Mouse (Mus musculus): ENCODE measurements around the gene Olfr195. TPM values are rescaled to one million over a fixed set of nuclear protein-coding genes. Genes with fewer than 3 reads are reported as not detected.
"Not testable (repeated sequence)": the region's sequence is repeated elsewhere in the genome, so short reads cannot be mapped to it uniquely, and the experiment has no call there.

Olfr195 gene
- polyA plus RNA-seq (2012; ENCODE audit: insufficient read depth, insufficient read length, missing spikeins) = not detected in 2 replicates

DNA sequence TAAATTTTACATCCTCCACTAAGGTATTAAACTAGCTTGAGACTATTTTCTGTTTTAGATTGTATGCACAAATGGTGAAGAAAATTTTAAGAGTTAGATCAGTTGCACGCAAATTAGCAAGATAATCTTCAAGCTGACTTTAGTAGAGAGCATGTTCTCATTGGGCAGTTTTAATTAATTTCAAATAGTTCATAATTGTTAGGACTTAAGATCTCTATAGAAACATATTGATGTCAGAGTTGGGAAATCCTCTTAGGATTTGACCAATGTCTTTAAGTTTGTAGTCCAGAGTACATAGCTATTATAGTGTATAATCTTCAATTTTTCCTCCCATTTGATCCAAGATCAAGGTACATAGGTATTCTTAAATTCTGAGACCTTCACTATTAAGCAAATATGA, at the start of gene Olfr195:
Gene Olfr195 (plus strand): TSS at position 301 of the 400 bp plus-strand sequence.
- Histone ChIP-seq H3K27ac (ENCODE audit: insufficient read depth, low read depth, low read length) (no peak within 1 kb of the TSS), H3K4me3 (ENCODE audit: insufficient read depth, low read length) (no peak within 1 kb of the TSS), H3K4me1 (ENCODE audit: control insufficient read depth, insufficient read depth, low read length) (no peaks in the 10 kb centered on the region)
- TF ChIP-seq CTCF (IDR thresholded peaks at IDR 0.05; ENCODE audit: low read depth, low read length) (no peak), POLR2A (IDR thresholded peaks at IDR 0.05; ENCODE audit: borderline replicate concordance, low read depth, low read length) (no peak)

GRCm38 (mm10) chr16:59105312-59105711, 41.5 kb upstream of the Olfr195 start:
- Histone ChIP-seq H3K4me1 (ENCODE audit: control insufficient read depth, insufficient read depth, low read length) (no peaks in the 10 kb centered on the region), H3K27ac (ENCODE audit: insufficient read depth, low read depth, low read length) (no peak overlapping the region), H3K4me3 (ENCODE audit: insufficient read depth, low read length) (no peak overlapping the region)
- TF ChIP-seq CTCF (IDR thresholded peaks at IDR 0.05; ENCODE audit: low read depth, low read length) (no peak), POLR2A (IDR thresholded peaks at IDR 0.05; ENCODE audit: borderline replicate concordance, low read depth, low read length) (no peak)

- H3K4me3 ChIP-seq (ENCODE audit: insufficient read depth, low read length); H3K4me1 ChIP-seq (ENCODE audit: control insufficient read depth, insufficient read depth, low read length); H3K27ac ChIP-seq (ENCODE audit: insufficient read depth, low read depth, low read length): not testable (repeated sequence)
Observed at GRCm38 (mm10) chr16:59108522-59108921, 38.3 kb upstream of the Olfr195 start.

DNA sequence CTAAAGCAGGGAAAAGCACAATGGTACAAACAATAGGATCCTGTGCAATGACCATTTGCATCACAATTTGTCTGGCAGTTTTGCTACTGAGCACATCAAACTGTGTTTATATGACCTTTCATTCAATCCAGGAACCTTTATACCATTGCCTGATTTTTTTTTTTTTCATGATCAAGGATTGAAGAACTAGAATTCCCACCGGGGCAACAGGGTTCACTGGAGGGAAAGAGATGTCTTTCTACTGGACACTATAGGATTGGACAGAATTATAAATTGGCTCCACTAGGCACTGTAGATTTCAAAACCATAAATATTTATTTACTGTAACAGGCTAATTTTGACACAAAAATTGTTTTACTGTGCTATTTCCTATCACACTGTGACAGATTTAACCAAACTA, 35.1 kb upstream of the Olfr195 start, which contains the start of gene Olfr193:
Gene Olfr193 (minus strand): TSS at position 101 of the 400 bp plus-strand sequence.
- TF ChIP-seq POLR2A (IDR thresholded peaks at IDR 0.05; ENCODE audit: borderline replicate concordance, low read depth, low read length) = no peak
- no peak for TF ChIP-seq CTCF (IDR thresholded peaks at IDR 0.05; ENCODE audit: low read depth, low read length)
- H3K27ac ChIP-seq (ENCODE audit: insufficient read depth, low read depth, low read length) = no peak within 1 kb of the TSS
- no peak within 1 kb of the TSS for H3K4me3 ChIP-seq (ENCODE audit: insufficient read depth, low read length)
- H3K4me1 ChIP-seq (ENCODE audit: control insufficient read depth, insufficient read depth, low read length) = no peaks in the 10 kb centered on the region

GRCm38 (mm10) chr16:59120969-59121368, 25.9 kb upstream of the Olfr195 start, which contains the start of gene Olfr194:
Gene Olfr194 (minus strand): TSS chr16:59121069.
- H3K27ac ChIP-seq (ENCODE audit: insufficient read depth, low read depth, low read length) = no peak within 1 kb of the TSS
- H3K4me1 ChIP-seq (ENCODE audit: control insufficient read depth, insufficient read depth, low read length) = no peaks in the 10 kb centered on the region
- TF ChIP-seq POLR2A (IDR thresholded peaks at IDR 0.05; ENCODE audit: borderline replicate concordance, low read depth, low read length) = no peak
- TF ChIP-seq CTCF (IDR thresholded peaks at IDR 0.05; ENCODE audit: low read depth, low read length) = no peak
- no peak within 1 kb of the TSS for H3K4me3 ChIP-seq (ENCODE audit: insufficient read depth, low read length)

- H3K27ac ChIP-seq (ENCODE audit: insufficient read depth, low read depth, low read length) = no peak overlapping the region
- no peaks in the 10 kb centered on the region for H3K4me1 ChIP-seq (ENCODE audit: control insufficient read depth, insufficient read depth, low read length)
Observed at GRCm38 (mm10) chr16:59130740-59131139, 16.1 kb upstream of the Olfr195 start.

GRCm38 (mm10) chr16:59141105-59141504, 5.7 kb upstream of the Olfr195 start:
- Histone ChIP-seq H3K27ac (ENCODE audit: insufficient read depth, low read depth, low read length) (no peak overlapping the region), H3K4me3 (ENCODE audit: insufficient read depth, low read length) (no peak overlapping the region), H3K4me1 (ENCODE audit: control insufficient read depth, insufficient read depth, low read length) (no peaks in the 10 kb centered on the region)
- TF ChIP-seq POLR2A (IDR thresholded peaks at IDR 0.05; ENCODE audit: borderline replicate concordance, low read depth, low read length) = no peak
- no peak for TF ChIP-seq CTCF (IDR thresholded peaks at IDR 0.05; ENCODE audit: low read depth, low read length)

More at GRCm38 (mm10) chr16:59130740-59131139, 16.1 kb upstream of the Olfr195 start:
- H3K4me3 ChIP-seq (ENCODE audit: insufficient read depth, low read length) = no peak overlapping the region
- no peak for TF ChIP-seq POLR2A (IDR thresholded peaks at IDR 0.05; ENCODE audit: borderline replicate concordance, low read depth, low read length)
- TF ChIP-seq CTCF (IDR thresholded peaks at IDR 0.05; ENCODE audit: low read depth, low read length) = no peak

DNA sequence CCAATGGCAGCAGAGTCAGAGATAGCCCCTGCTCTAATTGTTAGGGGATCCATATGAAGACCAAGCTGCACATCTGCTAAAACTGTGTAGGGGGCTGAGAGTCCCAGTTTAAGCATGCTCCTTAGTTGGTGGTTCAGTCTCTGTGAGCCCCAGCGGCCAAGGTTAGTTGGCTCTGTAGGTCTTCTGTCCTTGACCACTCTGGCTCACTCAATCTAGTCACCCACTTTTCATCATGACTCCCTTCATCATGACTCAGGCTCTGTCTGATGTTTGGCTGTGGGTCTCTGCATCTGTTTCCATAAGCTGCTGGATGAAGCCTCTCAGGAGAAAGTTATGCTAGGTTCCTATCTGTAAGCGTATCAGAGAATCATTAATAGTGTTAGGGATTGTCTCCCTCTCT, 5.2 kb downstream of the Olfr195 start:
- TF ChIP-seq CTCF (IDR thresholded peaks at IDR 0.05; ENCODE audit: low read depth, low read length) = no peak
- TF ChIP-seq POLR2A (IDR thresholded peaks at IDR 0.05; ENCODE audit: borderline replicate concordance, low read depth, low read length) = no peak
- H3K4me3 ChIP-seq (ENCODE audit: insufficient read depth, low read length) = no peak overlapping the region
- H3K4me1 ChIP-seq (ENCODE audit: control insufficient read depth, insufficient read depth, low read length) = no peaks in the 10 kb centered on the region
- H3K27ac ChIP-seq (ENCODE audit: insufficient read depth, low read depth, low read length) = no peak overlapping the region

DNA sequence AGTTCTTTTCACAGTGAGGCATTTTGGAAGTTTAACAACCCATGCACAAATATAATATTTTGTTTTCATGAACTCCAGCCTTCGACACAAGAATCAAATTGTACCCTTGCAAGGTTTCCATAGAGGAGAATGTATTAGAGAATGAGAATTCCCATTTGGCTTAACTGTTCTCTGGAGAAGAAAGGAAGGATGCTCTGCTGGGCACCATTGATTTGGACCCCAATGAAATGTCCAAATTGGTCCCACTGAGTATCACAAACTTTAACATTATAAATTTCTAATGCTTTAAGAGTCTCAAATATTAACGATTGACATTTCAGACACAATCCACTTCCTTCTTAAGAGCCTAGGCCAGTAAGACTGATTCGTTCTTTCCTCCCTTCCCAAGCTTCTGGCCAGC, 23.5 kb downstream of the Olfr195 start, which contains the start of gene Olfr196:
Gene Olfr196 (minus strand): TSS at position 101 of the 400 bp plus-strand sequence.
- TF ChIP-seq POLR2A (IDR thresholded peaks at IDR 0.05; ENCODE audit: borderline replicate concordance, low read depth, low read length) (no peak), CTCF (IDR thresholded peaks at IDR 0.05; ENCODE audit: low read depth, low read length) (no peak)
- H3K27ac ChIP-seq (ENCODE audit: insufficient read depth, low read depth, low read length) = no peak within 1 kb of the TSS

More for the DNA sequence above, 23.5 kb downstream of the Olfr195 start, which contains the start of gene Olfr196:
- Histone ChIP-seq H3K4me3 (ENCODE audit: insufficient read depth, low read length) (no peak within 1 kb of the TSS), H3K4me1 (ENCODE audit: control insufficient read depth, insufficient read depth, low read length) (no peaks in the 10 kb centered on the region)

Other genes starting within 250 kb of the Olfr195 start
- not detected in 2 replicates for gene Olfr181, start 218.3 kb upstream of the Olfr195 start, polyA plus RNA-seq (2012; ENCODE audit: insufficient read depth, insufficient read length, missing spikeins)
- gene Olfr180, start 217.7 kb upstream of the Olfr195 start, polyA plus RNA-seq (2012; ENCODE audit: insufficient read depth, insufficient read length, missing spikeins) = not detected in 2 replicates
- gene Olfr183, start 151.7 kb upstream of the Olfr195 start, polyA plus RNA-seq (2012; ENCODE audit: insufficient read depth, insufficient read length, missing spikeins) = not detected in 2 replicates
- not detected in 2 replicates for gene Olfr186, start 116.8 kb upstream of the Olfr195 start, polyA plus RNA-seq (2012; ENCODE audit: insufficient read depth, insufficient read length, missing spikeins)
- not detected in 2 replicates for gene Olfr187, start 107.3 kb upstream of the Olfr195 start, polyA plus RNA-seq (2012; ENCODE audit: insufficient read depth, insufficient read length, missing spikeins)
- gene Olfr190, start 69.0 kb upstream of the Olfr195 start, polyA plus RNA-seq (2012; ENCODE audit: insufficient read depth, insufficient read length, missing spikeins) = 0.11 TPM in 1 of 2 replicates, not detected in the other
- not detected in 2 replicates for gene Olfr191, start 57.2 kb upstream of the Olfr195 start, polyA plus RNA-seq (2012; ENCODE audit: insufficient read depth, insufficient read length, missing spikeins)
- not detected in 2 replicates for gene Olfr193, start 35.2 kb upstream of the Olfr195 start, polyA plus RNA-seq (2012; ENCODE audit: insufficient read depth, insufficient read length, missing spikeins)
- gene Olfr194, start 26.0 kb upstream of the Olfr195 start, polyA plus RNA-seq (2012; ENCODE audit: insufficient read depth, insufficient read length, missing spikeins) = not detected in 2 replicates
- not detected in 2 replicates for gene Olfr196, start 23.4 kb downstream of the Olfr195 start, polyA plus RNA-seq (2012; ENCODE audit: insufficient read depth, insufficient read length, missing spikeins)
- not detected in 2 replicates for gene Olfr198, start 56.5 kb downstream of the Olfr195 start, polyA plus RNA-seq (2012; ENCODE audit: insufficient read depth, insufficient read length, missing spikeins)
- not detected in 2 replicates for gene Olfr199, start 72.7 kb downstream of the Olfr195 start, polyA plus RNA-seq (2012; ENCODE audit: insufficient read depth, insufficient read length, missing spikeins)
- gene Olfr201, start 125.6 kb downstream of the Olfr195 start, polyA plus RNA-seq (2012; ENCODE audit: insufficient read depth, insufficient read length, missing spikeins) = not detected in 2 replicates
- not detected in 2 replicates for gene Olfr202, start 139.7 kb downstream of the Olfr195 start, polyA plus RNA-seq (2012; ENCODE audit: insufficient read depth, insufficient read length, missing spikeins)
- not detected in 2 replicates for gene Olfr203, start 151.8 kb downstream of the Olfr195 start, polyA plus RNA-seq (2012; ENCODE audit: insufficient read depth, insufficient read length, missing spikeins)
- 0.20 TPM in 1 of 2 replicates, not detected in the other for gene Olfr204, start 171.2 kb downstream of the Olfr195 start, polyA plus RNA-seq (2012; ENCODE audit: insufficient read depth, insufficient read length, missing spikeins)
- gene Olfr205, start 184.1 kb downstream of the Olfr195 start, polyA plus RNA-seq (2012; ENCODE audit: insufficient read depth, insufficient read length, missing spikeins) = not detected in 2 replicates
- not detected in 2 replicates for gene Olfr206, start 202.2 kb downstream of the Olfr195 start, polyA plus RNA-seq (2012; ENCODE audit: insufficient read depth, insufficient read length, missing spikeins)
- not detected in 2 replicates for gene Olfr209, start 216.9 kb downstream of the Olfr195 start, polyA plus RNA-seq (2012; ENCODE audit: insufficient read depth, insufficient read length, missing spikeins)

Measured in bone marrow macrophage, adult 2 months (primary cell).